Mouse (Mus musculus) heart, embryonic 10.5 days (tissue): ENCODE measurements around the gene Pkmyt1. TPM values are rescaled to one million over a fixed set of nuclear protein-coding genes. Genes with fewer than 3 reads are reported as not detected.

ENCODE experiments used
- polyA plus RNA-seq: library from polyadenylated mRNA; unstranded; fragments of >200 nt; fragmentation: Nextera tagmentation; extraction: Ambion mirVana; gene quantifications from 2 replicates; pipeline ENCODE4 v1.2.1, GENCODE M21; 2016

Pkmyt1 gene
- polyA plus RNA-seq, 1 experiment from 2014 or later: 53.2 TPM

Other genes starting within 250 kb of the Pkmyt1 start
- not detected in 2 replicates for gene Vmn2r117, start 246.6 kb upstream of the Pkmyt1 start, polyA plus RNA-seq
- gene Zfp213, start 162.1 kb upstream of the Pkmyt1 start, polyA plus RNA-seq: 19.5 and 23.0 TPM in 2 replicates
- gene Zfp13, start 126.8 kb upstream of the Pkmyt1 start, polyA plus RNA-seq: 12.0 and 15.4 TPM in 2 replicates
- 0.10 and 0.21 TPM in 2 replicates for gene Zscan10, start 125.5 kb upstream of the Pkmyt1 start, polyA plus RNA-seq
- gene Mmp25, start 81.1 kb upstream of the Pkmyt1 start, polyA plus RNA-seq: 0.39 and 0.43 TPM in 2 replicates
- gene Bicdl2, start 65.8 kb upstream of the Pkmyt1 start, polyA plus RNA-seq: 0.28 and 0.40 TPM in 2 replicates
- gene Hcfc1r1, start 52.7 kb upstream of the Pkmyt1 start, polyA plus RNA-seq: 152 and 305 TPM in 2 replicates
- gene Thoc6, start 52.5 kb upstream of the Pkmyt1 start, polyA plus RNA-seq: 60.1 and 63.7 TPM in 2 replicates
- 35.4 and 72.4 TPM in 2 replicates for gene Tnfrsf12a, start 48.9 kb upstream of the Pkmyt1 start, polyA plus RNA-seq
- 7.0 and 33.4 TPM in 2 replicates for gene Cldn6, start 47.1 kb upstream of the Pkmyt1 start, polyA plus RNA-seq
- gene Cldn9, start 42.3 kb upstream of the Pkmyt1 start, polyA plus RNA-seq: 0.76 and 2.4 TPM in 2 replicates
- gene 1520401A03Rik, start 3.6 kb upstream of the Pkmyt1 start, polyA plus RNA-seq: not detected in 2 replicates
- 8.7 and 9.3 TPM in 2 replicates for gene Paqr4, start 14.5 kb downstream of the Pkmyt1 start, polyA plus RNA-seq
- 0.43 and 1.9 TPM in 2 replicates for gene Kremen2, start 19.5 kb downstream of the Pkmyt1 start, polyA plus RNA-seq
- 97.9 and 117 TPM in 2 replicates for gene Flywch1, start 45.3 kb downstream of the Pkmyt1 start, polyA plus RNA-seq
- 9.0 and 20.3 TPM in 2 replicates for gene Flywch2, start 59.7 kb downstream of the Pkmyt1 start, polyA plus RNA-seq
- 342 and 505 TPM in 2 replicates for gene Srrm2, start 64.2 kb downstream of the Pkmyt1 start, polyA plus RNA-seq
- gene Elob, start 102.8 kb downstream of the Pkmyt1 start, polyA plus RNA-seq: 907 and 984 TPM in 2 replicates
- gene Prss33, start 109.7 kb downstream of the Pkmyt1 start, polyA plus RNA-seq: not detected in 2 replicates
- gene Prss32, start 117.5 kb downstream of the Pkmyt1 start, polyA plus RNA-seq: not detected in 2 replicates
- gene Prss41, start 117.8 kb downstream of the Pkmyt1 start, polyA plus RNA-seq: 0.41 and 1.5 TPM in 2 replicates
- not detected in 2 replicates for gene Prss21, start 141.7 kb downstream of the Pkmyt1 start, polyA plus RNA-seq
- not detected in 2 replicates for gene Dcpp1, start 154.5 kb downstream of the Pkmyt1 start, polyA plus RNA-seq
- gene Dcpp2, start 154.5 kb downstream of the Pkmyt1 start, polyA plus RNA-seq: not detected in 2 replicates
- gene Dcpp3, start 191.1 kb downstream of the Pkmyt1 start, polyA plus RNA-seq: not detected in 2 replicates
- gene Sbp, start 215.3 kb downstream of the Pkmyt1 start, polyA plus RNA-seq: 0.21 TPM in 1 of 2 replicates, not detected in the other
- gene Sbpl, start 228.9 kb downstream of the Pkmyt1 start, polyA plus RNA-seq: not detected in 2 replicates